Mouse (Mus musculus) liver, postnatal 0 days (tissue): ENCODE measurements around the gene Tbc1d24.

Source experiments
- CTCF ChIP-seq: sonication (generic); IDR thresholded peaks from 2 replicates; pipeline ENCODE4 v1.5.1; 2016; ENCODE audit warnings: antibody characterized with exemption, low read depth
- EP300 ChIP-seq: IDR thresholded peaks from 2 replicates; pipeline ENCODE4 v1.6.1; 2016; ENCODE audit warnings: antibody characterized with exemption, low read depth, mild to moderate bottlenecking

- TF ChIP-seq CTCF = peak; percentile 98
- no peak; the same call in 1 of the 2 replicates for TF ChIP-seq EP300
Observed at GRCm38 (mm10) chr17:24151890-24152563, 53.3 kb downstream of the Tbc1d24 start.
